Mouse (Mus musculus) spleen, adult 2 months (tissue): ENCODE measurements around the gene Gzmk. TPM values are rescaled to one million over a fixed set of nuclear protein-coding genes. Genes with fewer than 3 reads are reported as not detected.

Experiments
- DNase-seq, 2 experiments: peaks; one replicate each; pipeline versions ENCODE4 v3.0.0 to v3.0.0-alpha.2; 2012 to 2021; ENCODE audit warnings: low spot score in 2 of 2, low read depth in 1 of 2
- H3K27ac ChIP-seq: fragments of 200-500 bp; 2 replicates; pipeline ENCODE4 v1.5.1; 2012; ENCODE audit warnings: low read length, inconsistent platforms; ENCODE audit not compliant: insufficient read depth
- H3K27me3 ChIP-seq: fragments of 200-500 bp; 2 replicates; pipeline ENCODE4 v1.6.1; 2012; ENCODE audit warnings: mild to moderate bottlenecking, moderate library complexity, low read length, inconsistent platforms; ENCODE audit not compliant: control insufficient read depth, insufficient read depth
- H3K36me3 ChIP-seq: fragments of 200-500 bp; 2 replicates; pipeline ENCODE4 v1.6.1; 2012; ENCODE audit warnings: mild to moderate bottlenecking, low read length, inconsistent platforms; ENCODE audit not compliant: control insufficient read depth, insufficient read depth
- H3K4me1 ChIP-seq: fragments of 200-500 bp; 2 replicates; pipeline ENCODE4 v1.6.1; 2011; ENCODE audit warnings: inconsistent platforms; ENCODE audit not compliant: control insufficient read depth, insufficient read depth, insufficient read length
- H3K4me3 ChIP-seq: fragments of 200-500 bp; 2 replicates; pipeline ENCODE4 v1.5.1; 2011; ENCODE audit warnings: mild to moderate bottlenecking, inconsistent platforms; ENCODE audit not compliant: insufficient read depth, insufficient read length; ENCODE audit errors: extremely low read depth
- CTCF ChIP-seq: fragments of 200-500 bp; IDR thresholded peaks from 2 replicates; pipeline ENCODE4 v1.5.1; 2011; ENCODE audit warnings: mild to moderate bottlenecking, inconsistent platforms; ENCODE audit not compliant: insufficient read depth, insufficient read length, insufficient replicate concordance; ENCODE audit errors: extremely low read depth
- POLR2A ChIP-seq: fragments of 200-500 bp; IDR thresholded peaks from 2 replicates; pipeline ENCODE4 v1.6.1; 2011; ENCODE audit warnings: low read depth, low read length, inconsistent platforms
- WGBS: fragments of 180-500 bp; shearing (Covaris S2); methylation state at CpG from one replicate; pipeline ENCODE4 v1.1.7; 2018; 5-methylcytosine and 5-hydroxymethylcytosine counted together
- polyA plus RNA-seq: library from polyadenylated mRNA; depleted of rRNA; stranded (reverse); fragments of >200 nt; gene quantifications from 2 replicates; pipeline ENCODE4 v1.2.3, GENCODE M21; 2012

Gzmk gene
- polyA plus RNA-seq, 1 experiment: 0.18 TPM

GRCm38 (mm10) chr13:113196808-113197674 is 28.7 kb downstream of the Gzmk start:
- no peak for TF ChIP-seq CTCF
- TF ChIP-seq POLR2A: no peak
- no peak for DNase-seq
- H3K4me1 ChIP-seq: no peaks in the 10 kb centered on the region; the same call in 1 of the 2 replicates
- no peaks in the 10 kb centered on the region for H3K27me3 ChIP-seq
- no peak overlapping the region for H3K4me3 ChIP-seq
- no peak overlapping the region for H3K27ac ChIP-seq
- WGBS: 85% methylated on average over 13 of the region's 13 CpGs
- H3K36me3 ChIP-seq: no peaks in the 10 kb centered on the region

GRCm38 (mm10) chr13:113183720-113184119 is 42.0 kb downstream of the Gzmk start:
- TF ChIP-seq POLR2A: no peak
- no peak for TF ChIP-seq CTCF
- Histone ChIP-seq H3K27ac (no peak overlapping the region), H3K27me3 (no peaks in the 10 kb centered on the region), H3K4me1 (no peaks in the 10 kb centered on the region), H3K4me3 (no peak overlapping the region), H3K36me3 (no peaks in the 10 kb centered on the region)
- 84% methylated on average over 4 of the region's 4 CpGs for WGBS
- DNase-seq: no peak

- no peak overlapping the region for H3K27ac ChIP-seq
- H3K4me3 ChIP-seq: no peak overlapping the region
- 90% methylated on average over 8 of the region's 8 CpGs for WGBS
- no peak for TF ChIP-seq CTCF
- TF ChIP-seq POLR2A: no peak
- H3K4me1 ChIP-seq: no peaks in the 10 kb centered on the region
- H3K27me3 ChIP-seq: no peaks in the 10 kb centered on the region
- no peak for DNase-seq
- H3K36me3 ChIP-seq: no peaks in the 10 kb centered on the region
Observed at GRCm38 (mm10) chr13:113183310-113183709, 42.4 kb downstream of the Gzmk start.

- Histone ChIP-seq H3K27me3 (no peaks in the 10 kb centered on the region), H3K4me3 (no peak overlapping the region)
- 87% methylated on average over 6 of the region's 6 CpGs for WGBS
Observed at GRCm38 (mm10) chr13:113174162-113174561, 51.5 kb downstream of the Gzmk start.

GRCm38 (mm10) chr13:113170256-113170655 is 55.5 kb downstream of the Gzmk start:
- no peak for DNase-seq
- TF ChIP-seq POLR2A: no peak
- no peak for TF ChIP-seq CTCF

More at GRCm38 (mm10) chr13:113174162-113174561, 51.5 kb downstream of the Gzmk start:
- Histone ChIP-seq H3K27ac (no peak overlapping the region), H3K36me3 (no peaks in the 10 kb centered on the region), H3K4me1 (no peaks in the 10 kb centered on the region)
- TF ChIP-seq POLR2A: no peak
- TF ChIP-seq CTCF: no peak
- DNase-seq: no peak

GRCm38 (mm10) chr13:113168018-113168534 is 57.6 kb downstream of the Gzmk start:
- Histone ChIP-seq H3K4me1 (no peaks in the 10 kb centered on the region), H3K36me3 (no peaks in the 10 kb centered on the region), H3K27ac (no peak overlapping the region), H3K27me3 (no peaks in the 10 kb centered on the region), H3K4me3 (no peak overlapping the region)
- no peak for DNase-seq
- 73% methylated on average over 9 of the region's 9 CpGs for WGBS
- TF ChIP-seq POLR2A: no peak
- no peak for TF ChIP-seq CTCF

More at GRCm38 (mm10) chr13:113170256-113170655, 55.5 kb downstream of the Gzmk start:
- Histone ChIP-seq H3K27me3 (no peaks in the 10 kb centered on the region), H3K4me1 (no peaks in the 10 kb centered on the region), H3K36me3 (no peaks in the 10 kb centered on the region), H3K27ac (no peak overlapping the region), H3K4me3 (no peak overlapping the region)
